18 mouse cellular contexts compared by ENCODE assay signal in the genomic region with DNA sequence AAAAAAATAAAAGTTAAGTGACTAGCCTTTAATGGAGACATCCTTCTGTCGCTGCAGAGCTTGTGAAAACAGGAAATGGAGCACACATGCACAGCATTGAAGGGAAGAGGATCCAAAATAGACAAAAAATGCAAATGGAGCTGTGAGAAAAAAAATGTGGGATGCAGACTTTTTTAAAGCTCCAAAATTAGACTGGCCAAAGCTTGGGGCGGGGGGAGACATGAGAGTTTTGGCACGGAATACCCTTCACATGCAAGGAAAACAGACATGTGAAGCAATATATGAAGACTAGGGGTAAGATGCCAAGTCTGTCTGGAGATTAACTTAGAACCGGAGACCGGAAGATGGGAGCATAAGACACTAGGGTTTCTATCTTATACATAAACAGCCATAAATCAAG.
DNase-seq lines count a peak whose midpoint lies in the region; ATAC-seq and TF ChIP-seq lines count a peak whose summit lies in the region.
"Had no signal": no experiment of that assay in that cellular context is flagged by ENCODE, and none has a peak within 500 bp of the region (broad histone marks: within the 10 kb centered on the region; RNA-seq: fewer than 3 reads in every experiment).

No protein-coding gene starts in this region.

- H3K27me3 ChIP-seq in kidney, embryonic 15.5 days = no peaks in the 10 kb centered on the region
- no peaks in the 10 kb centered on the region for H3K27me3 ChIP-seq in lung, embryonic 15.5 days
- H3K27me3 ChIP-seq: embryonic facial prominence, embryonic 12.5 days; heart, embryonic 13.5 days; hindbrain, embryonic 15.5 days had no signal

- H3K4me1 ChIP-seq in kidney, embryonic 15.5 days = peaks cover 18% of the 10 kb centered on the region
- H3K4me1 ChIP-seq in lung, embryonic 15.5 days = 0 out of 2 replicates have a peak, but pooled peaks cover 8% of the 10 kb centered on the region
- peaks cover 3% of the 10 kb centered on the region; the same call in 1 of the 2 replicates for H3K4me1 ChIP-seq in embryonic fibroblast, embryonic 13.5 days (ENCODE audit: control insufficient read depth, insufficient read depth, low read length)
- H3K4me1 ChIP-seq: hindbrain, embryonic 15.5 days had no signal

- TF ChIP-seq POLR2A in embryonic fibroblast, embryonic 13.5 days (IDR thresholded peaks at IDR 0.05; ENCODE audit: low read depth, low read length) = no peak

- H3K9ac ChIP-seq in kidney, embryonic 15.5 days = no peak overlapping the region
- H3K9ac ChIP-seq in lung, embryonic 15.5 days = no peak overlapping the region
- H3K9ac ChIP-seq: embryonic facial prominence, embryonic 12.5 days; heart, embryonic 13.5 days; hindbrain, embryonic 15.5 days had no signal

- ATAC-seq in kidney, embryonic 15.5 days (replicated peaks; ENCODE audit: low FRiP score) = no peak
- peak; percentile 74; the same call in 1 of the 2 replicates for ATAC-seq in lung, embryonic 15.5 days (ENCODE audit: borderline replicate concordance, extremely low read depth, low FRiP score, low TSS enrichment)
- ATAC-seq: forebrain, embryonic 14.5 days had no signal

- H3K4me3 ChIP-seq in kidney, embryonic 15.5 days (replicated peaks) = no peak overlapping the region
- H3K4me3 ChIP-seq in lung, embryonic 15.5 days = no peak overlapping the region
- H3K4me3 ChIP-seq in embryonic fibroblast, embryonic 13.5 days (ENCODE audit: insufficient read depth, low read length) = no peak overlapping the region
- H3K4me3 ChIP-seq: embryonic facial prominence, embryonic 12.5 days; heart, embryonic 13.5 days; hindbrain, embryonic 15.5 days had no signal

- peak overlapping the region; percentile 3; the same call in 1 of the 2 replicates for H3K27ac ChIP-seq in kidney, embryonic 15.5 days
- peak overlapping the region; percentile 51 for H3K27ac ChIP-seq in lung, embryonic 15.5 days
- 0 out of 2 replicates have a peak overlapping the region, but pooled peaks have one; percentile 25 for H3K27ac ChIP-seq in embryonic fibroblast, embryonic 13.5 days (ENCODE audit: insufficient read depth, low read length)
- H3K27ac ChIP-seq: embryonic facial prominence, embryonic 12.5 days; heart, embryonic 13.5 days; hindbrain, embryonic 15.5 days had no signal

- WGBS in kidney, embryonic 15.5 days = 52% methylated on average over 5 of the region's 5 CpGs
- WGBS in lung, embryonic 15.5 days = 38% methylated on average over 5 of the region's 5 CpGs

- H3K36me3 ChIP-seq in kidney, embryonic 15.5 days = no peaks in the 10 kb centered on the region
- H3K36me3 ChIP-seq in lung, embryonic 15.5 days = no peaks in the 10 kb centered on the region
- H3K36me3 ChIP-seq: embryonic facial prominence, embryonic 12.5 days; heart, embryonic 13.5 days; hindbrain, embryonic 15.5 days had no signal

- no peak overlapping the region for H3K4me2 ChIP-seq in kidney, embryonic 15.5 days
- H3K4me2 ChIP-seq in lung, embryonic 15.5 days = no peak overlapping the region
- H3K4me2 ChIP-seq: embryonic facial prominence, embryonic 12.5 days; heart, embryonic 13.5 days; hindbrain, embryonic 15.5 days had no signal

- TF ChIP-seq CTCF in embryonic fibroblast, embryonic 13.5 days (IDR thresholded peaks at IDR 0.05; ENCODE audit: borderline replicate concordance, insufficient read depth, low read length) = no peak

- no peak for DNase-seq in kidney, adult 11 months
- DNase-seq in lung, postnatal 36 days = no peak
- DNase-seq in brain, embryonic 18.5 days (ENCODE audit: low read depth, low spot score) = peak; percentile 37
- DNase-seq: adrenal gland, adult 2 months; adrenal gland, postnatal 25 days; cerebellum, adult 2 months; cerebellum, postnatal 10 days; embryo, embryonic 11 days; gastrocnemius, postnatal 36 days; heart, adult 11 months; heart, postnatal 36 days had no signal

- no peaks in the 10 kb centered on the region for H3K9me3 ChIP-seq in kidney, embryonic 15.5 days (replicated peaks)
- H3K9me3 ChIP-seq in lung, embryonic 15.5 days = no peaks in the 10 kb centered on the region
- H3K9me3 ChIP-seq: embryonic facial prominence, embryonic 12.5 days; heart, embryonic 13.5 days; hindbrain, embryonic 15.5 days had no signal
